Mouse (Mus musculus) thymus, adult 2 months (tissue): ENCODE results near the gene Coq5. TPM values are rescaled to one million over a fixed set of nuclear protein-coding genes. Genes with fewer than 3 reads are reported as not detected.

Source experiments
- DNase-seq: peaks from one replicate; pipeline ENCODE4 v3.0.0; 2021
- H3K27ac ChIP-seq: fragments of 200-500 bp; 2 replicates; pipeline ENCODE4 v1.5.1; 2012; ENCODE audit warnings: low read length, control low read depth; ENCODE audit not compliant: control insufficient read depth, insufficient read depth
- H3K27me3 ChIP-seq: fragments of 200-500 bp; 2 replicates; pipeline ENCODE4 v1.6.1; 2012; ENCODE audit warnings: mild to moderate bottlenecking, low read length, moderate library complexity, mixed read lengths; ENCODE audit not compliant: control insufficient read depth, insufficient read depth
- H3K36me3 ChIP-seq: fragments of 200-500 bp; 2 replicates; pipeline ENCODE4 v1.6.1; 2012; ENCODE audit warnings: mild to moderate bottlenecking, low read length, moderate library complexity; ENCODE audit not compliant: control insufficient read depth, insufficient read depth
- H3K4me1 ChIP-seq: fragments of 200-500 bp; replicated peaks from 2 replicates; pipeline ENCODE4 v1.6.1; 2012; ENCODE audit warnings: low read length; ENCODE audit not compliant: control insufficient read depth, insufficient read depth
- H3K4me3 ChIP-seq: fragments of 200-500 bp; 2 replicates; pipeline ENCODE4 v1.5.1; 2012; ENCODE audit warnings: mild to moderate bottlenecking, low read length, control low read depth, moderate library complexity; ENCODE audit not compliant: control insufficient read depth, insufficient read depth
- CTCF ChIP-seq: fragments of 200-500 bp; IDR thresholded peaks from 2 replicates; pipeline ENCODE4 v1.5.1; 2012; ENCODE audit warnings: mild to moderate bottlenecking, control low read depth, low read length, moderate library complexity, borderline replicate concordance; ENCODE audit not compliant: control insufficient read depth, poor library complexity, insufficient read depth; ENCODE audit errors: extremely low read depth
- POLR2A ChIP-seq: fragments of 200-500 bp; IDR thresholded peaks from 2 replicates; pipeline ENCODE4 v1.6.1; 2012; ENCODE audit warnings: mild to moderate bottlenecking, low read length, control low read depth, moderate library complexity; ENCODE audit not compliant: control insufficient read depth, poor library complexity, insufficient read depth; ENCODE audit errors: extremely low read depth
- WGBS: fragments of 180-500 bp; shearing (Covaris S2); methylation state at CpG from one replicate; pipeline ENCODE4 v1.1.7; 2018; 5-methylcytosine and 5-hydroxymethylcytosine counted together
- polyA plus RNA-seq: library from polyadenylated mRNA; depleted of rRNA; stranded (reverse); fragments of >200 nt; gene quantifications from 2 replicates; pipeline ENCODE4 v1.2.3, GENCODE M21; 2012; rRNA removed

The Coq5 gene
- polyA plus RNA-seq, 1 experiment: 11.6 TPM

GRCm38 (mm10) chr5:115340007-115340406 lies 60.5 kb downstream of the Coq5 start:
- H3K4me3 ChIP-seq: no peak overlapping the region
- peaks cover 30% of the 10 kb centered on the region for H3K36me3 ChIP-seq

GRCm38 (mm10) chr5:115340577-115341313 lies 61.3 kb downstream of the Coq5 start, which contains the start of the genes Gatc and Triap1:
Gatc (minus strand) TSS chr5:115341178.
Triap1 (plus strand) TSS chr5:115341225.
- Histone ChIP-seq H3K27me3 (no peaks in the 10 kb centered on the region), H3K4me3 (peak within 1 kb of the TSS; percentile 89), H3K27ac (no peak within 1 kb of the TSS), H3K36me3 (peaks cover 29% of the 10 kb centered on the region), H3K4me1 (peaks cover 2% of the 10 kb centered on the region)
- TF ChIP-seq POLR2A: no peak; the same call in 1 of the 2 replicates
- peak; percentile 22; the same call in 1 of the 2 replicates for TF ChIP-seq CTCF
- DNase-seq: peak; percentile 83
- WGBS: under 1% methylated on average over 62 of the region's 62 CpGs

More at GRCm38 (mm10) chr5:115340007-115340406, 60.5 kb downstream of the Coq5 start:
- Histone ChIP-seq H3K27me3 (no peaks in the 10 kb centered on the region), H3K27ac (no peak overlapping the region), H3K4me1 (peaks cover 2% of the 10 kb centered on the region)
- WGBS: 18% methylated on average over 7 of the region's 7 CpGs
- TF ChIP-seq POLR2A: no peak
- no peak for TF ChIP-seq CTCF
- no peak for DNase-seq

- Histone ChIP-seq H3K27ac (no peak overlapping the region), H3K4me3 (peak overlapping the region; percentile 89), H3K36me3 (peaks cover 29% of the 10 kb centered on the region), H3K4me1 (peaks cover 2% of the 10 kb centered on the region), H3K27me3 (no peaks in the 10 kb centered on the region)
- TF ChIP-seq CTCF (no peak), POLR2A (no peak; the same call in 1 of the 2 replicates)
- DNase-seq: no peak
- WGBS: 8% methylated on average over 36 of the region's 36 CpGs
Measured at GRCm38 (mm10) chr5:115341314-115342165, 62.1 kb downstream of the Coq5 start.

Other genes with a start within 250 kb of the Coq5 start
- 0.26 TPM in 1 of 2 replicates, not detected in the other for gene Gm10401, start 181.4 kb upstream of the Coq5 start, polyA plus RNA-seq
- 99.6 and 101 TPM in 2 replicates for gene Acads, start 160.3 kb upstream of the Coq5 start, polyA plus RNA-seq
- gene Unc119b, start 144.7 kb upstream of the Coq5 start, polyA plus RNA-seq: 67.3 and 68.6 TPM in 2 replicates
- gene Mlec, start 121.5 kb upstream of the Coq5 start, polyA plus RNA-seq: 95.0 and 98.5 TPM in 2 replicates
- 0.50 and 0.58 TPM in 2 replicates for gene Cabp1, start 85.3 kb upstream of the Coq5 start, polyA plus RNA-seq
- 166 and 189 TPM in 2 replicates for gene Pop5, start 43.8 kb upstream of the Coq5 start, polyA plus RNA-seq
- gene Rnf10, start 6.8 kb upstream of the Coq5 start, polyA plus RNA-seq: 178 and 224 TPM in 2 replicates
- gene Dynll1, start 21.3 kb downstream of the Coq5 start, polyA plus RNA-seq: 407 and 496 TPM in 2 replicates
- 67.6 and 92.9 TPM in 2 replicates for gene Srsf9, start 47.5 kb downstream of the Coq5 start, polyA plus RNA-seq
- gene Gatc, start 61.5 kb downstream of the Coq5 start, polyA plus RNA-seq: 10.1 and 11.3 TPM in 2 replicates
- gene Triap1, start 61.6 kb downstream of the Coq5 start, polyA plus RNA-seq: 10.7 and 12.8 TPM in 2 replicates
- 2,836 and 2,976 TPM in 2 replicates for gene Cox6a1, start 69.3 kb downstream of the Coq5 start, polyA plus RNA-seq
- 6.1 and 6.6 TPM in 2 replicates for gene Msi1, start 149.9 kb downstream of the Coq5 start, polyA plus RNA-seq
- gene Pla2g1b, start 186.6 kb downstream of the Coq5 start, polyA plus RNA-seq: 1.2 and 1.8 TPM in 2 replicates
- 47.2 and 48.6 TPM in 2 replicates for gene Sirt4, start 205.1 kb downstream of the Coq5 start, polyA plus RNA-seq
- 161 and 172 TPM in 2 replicates for gene Pxn, start 227.0 kb downstream of the Coq5 start, polyA plus RNA-seq